Mouse (Mus musculus) megakaryocyte, embryonic 14.5 days (primary cell): Measurements from ENCODE around the gene Tsg101. TPM values are rescaled to one million over a fixed set of nuclear protein-coding genes. Genes with fewer than 3 reads are reported as not detected.

Source experiments
- H3K27me3 ChIP-seq: replicated peaks from 2 replicates; pipeline ENCODE3; 2012; ENCODE audit warnings: inconsistent platforms
- H3K36me3 ChIP-seq: replicated peaks from 2 replicates; pipeline ENCODE3; 2012; ENCODE audit warnings: low read length, inconsistent platforms, mixed read lengths
- H3K4me1 ChIP-seq: 2 replicates; pipeline ENCODE4 v1.6.1; 2012; ENCODE audit warnings: inconsistent platforms
- H3K4me3 ChIP-seq: replicated peaks from 2 replicates; pipeline ENCODE3; 2012; ENCODE audit warnings: moderate library complexity, mild to moderate bottlenecking, inconsistent platforms
- H3K9me3 ChIP-seq: 2 replicates; pipeline ENCODE4 v1.6.1; 2012; ENCODE audit warnings: inconsistent platforms
- FLI1 ChIP-seq: IDR thresholded peaks from 2 replicates; pipeline ENCODE4 v1.6.1; 2012; ENCODE audit warnings: low read length, inconsistent platforms, mixed read lengths
- GATA1 ChIP-seq: IDR thresholded peaks from 3 replicates; pipeline ENCODE4 v1.6.1; 2012; ENCODE audit warnings: mixed read lengths, low read length, inconsistent platforms, borderline replicate concordance
- polyA plus RNA-seq: library from polyadenylated mRNA; stranded (reverse); fragments of >175 nt; gene quantifications from 2 replicates; pipeline ENCODE4 v1.2.3, GENCODE M21; 2012; ENCODE audit warnings: low replicate concordance; ENCODE audit not compliant: insufficient read depth

Gene Tsg101
- polyA plus RNA-seq, 1 experiment, result 42.8 TPM

DNA sequence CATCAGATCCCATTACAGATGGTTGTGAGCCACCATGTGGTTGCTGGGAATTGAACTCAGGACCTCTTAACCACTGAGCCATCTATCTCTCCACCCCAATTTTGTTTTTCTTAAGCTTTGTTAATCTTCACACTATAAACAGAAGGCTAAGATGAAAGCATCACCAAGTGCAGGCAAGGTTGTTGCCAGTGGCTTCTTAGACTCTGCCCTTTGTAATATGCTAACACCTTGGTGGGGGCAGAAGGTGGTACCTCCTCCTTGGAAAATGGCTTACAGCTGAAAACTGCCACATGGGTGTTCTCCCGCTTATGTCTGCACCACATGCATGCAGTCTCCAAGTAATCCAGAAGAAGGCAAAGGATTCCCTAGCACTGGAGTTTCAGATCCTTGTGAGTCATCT, 67.1 kb downstream of the Tsg101 start:
- Histone ChIP-seq H3K9me3 (no peaks in the 10 kb centered on the region), H3K4me1 (peaks cover 71% of the 10 kb centered on the region), H3K36me3 (peaks cover 86% of the 10 kb centered on the region), H3K27me3 (no peaks in the 10 kb centered on the region), H3K4me3 (no peak overlapping the region)
- no peak for TF ChIP-seq GATA1
- no peak for TF ChIP-seq FLI1

DNA sequence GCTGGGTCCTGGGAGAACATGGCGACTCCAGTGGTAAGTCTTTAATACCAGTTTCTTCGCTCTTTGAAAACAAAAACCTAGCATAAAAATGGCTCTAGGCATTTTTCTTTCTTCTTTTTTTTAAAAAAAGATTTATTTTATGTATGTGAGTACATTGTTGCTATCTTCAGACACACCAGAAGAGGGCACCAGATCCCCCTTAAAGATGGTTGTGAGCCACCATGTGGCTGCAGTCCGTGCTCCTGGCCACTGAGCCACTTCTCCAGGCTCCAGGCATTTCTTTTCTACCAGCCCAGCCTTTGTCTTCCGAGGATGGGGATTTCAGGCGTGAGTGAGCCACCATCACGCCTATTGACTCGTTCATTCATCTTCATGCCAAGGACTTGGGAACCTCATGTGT, 68.7 kb downstream of the Tsg101 start:
- no peak overlapping the region for H3K4me3 ChIP-seq
- no peaks in the 10 kb centered on the region for H3K27me3 ChIP-seq
- no peak for TF ChIP-seq GATA1
- TF ChIP-seq FLI1, result no peak
- peaks cover 93% of the 10 kb centered on the region for H3K36me3 ChIP-seq
- H3K9me3 ChIP-seq, result no peaks in the 10 kb centered on the region
- peaks cover 79% of the 10 kb centered on the region for H3K4me1 ChIP-seq

DNA sequence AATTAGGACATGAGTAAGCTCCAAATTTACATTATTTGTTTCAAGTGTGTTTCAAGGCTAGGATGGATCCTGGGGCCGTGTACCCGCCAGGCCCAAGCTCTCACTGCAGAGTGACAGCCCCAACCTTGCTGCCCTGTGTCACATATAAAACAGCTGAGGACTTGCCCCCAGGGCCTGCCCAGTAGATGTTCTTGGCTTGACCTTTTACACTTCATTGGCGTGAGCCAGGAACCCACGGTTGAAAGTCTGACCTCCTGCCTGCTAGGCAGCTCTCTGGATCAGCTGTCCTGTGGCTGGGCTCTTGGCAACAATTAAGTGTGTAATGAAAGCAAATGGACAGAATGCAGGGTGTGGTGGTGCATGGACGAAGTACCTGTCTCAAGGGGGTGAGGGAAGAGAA, 70.5 kb downstream of the Tsg101 start:
- TF ChIP-seq GATA1 (no peak), FLI1 (no peak)
- H3K4me1 ChIP-seq, result peaks cover 76% of the 10 kb centered on the region
- H3K36me3 ChIP-seq, result peaks cover 77% of the 10 kb centered on the region
- H3K4me3 ChIP-seq, result peak overlapping the region; percentile 53
- H3K27me3 ChIP-seq, result no peaks in the 10 kb centered on the region
- H3K9me3 ChIP-seq, result no peaks in the 10 kb centered on the region

DNA sequence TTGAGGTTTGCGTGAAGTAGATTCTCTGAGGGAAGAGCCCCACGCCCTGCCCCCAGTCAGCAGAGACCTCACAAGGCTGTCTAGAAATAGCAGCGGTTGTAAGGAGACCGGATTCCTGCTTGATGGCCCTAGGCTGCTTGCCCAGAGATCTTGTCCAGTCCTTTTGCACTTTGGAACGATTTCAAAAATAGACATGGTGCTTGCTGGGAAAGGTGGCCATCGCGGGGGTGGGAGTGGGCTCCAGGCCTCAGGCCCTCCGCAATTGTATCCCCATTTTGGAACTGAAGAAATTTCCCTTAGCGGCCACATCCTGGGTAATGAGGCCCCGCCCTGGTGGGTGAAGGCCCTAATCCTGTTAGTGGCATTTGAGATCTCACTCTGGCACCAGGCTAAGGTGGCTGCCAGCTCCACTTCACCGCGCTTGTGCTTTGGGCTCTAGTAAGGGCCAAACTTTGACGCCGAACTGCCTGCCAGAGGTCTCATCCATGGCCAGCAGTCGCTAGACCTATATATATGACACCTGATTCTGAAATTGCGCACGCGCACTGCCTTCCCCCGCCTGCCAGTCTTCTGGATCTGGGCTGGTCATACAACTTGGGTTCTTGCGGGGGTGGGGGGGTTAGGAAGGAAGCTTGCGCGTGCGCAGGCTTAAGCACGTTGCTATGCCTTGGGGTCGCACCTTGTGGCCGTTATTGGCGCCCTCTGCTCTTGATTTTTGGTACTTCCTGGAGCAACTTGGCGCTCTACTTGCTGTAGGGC, 73.1 kb downstream of the Tsg101 start:
- H3K4me1 ChIP-seq, result peaks cover 84% of the 10 kb centered on the region
- peaks cover 53% of the 10 kb centered on the region for H3K36me3 ChIP-seq
- H3K27me3 ChIP-seq, result no peaks in the 10 kb centered on the region
- TF ChIP-seq FLI1 (no peak), GATA1 (no peak)
- peak overlapping the region; percentile 98 for H3K4me3 ChIP-seq
- H3K9me3 ChIP-seq, result no peaks in the 10 kb centered on the region

DNA sequence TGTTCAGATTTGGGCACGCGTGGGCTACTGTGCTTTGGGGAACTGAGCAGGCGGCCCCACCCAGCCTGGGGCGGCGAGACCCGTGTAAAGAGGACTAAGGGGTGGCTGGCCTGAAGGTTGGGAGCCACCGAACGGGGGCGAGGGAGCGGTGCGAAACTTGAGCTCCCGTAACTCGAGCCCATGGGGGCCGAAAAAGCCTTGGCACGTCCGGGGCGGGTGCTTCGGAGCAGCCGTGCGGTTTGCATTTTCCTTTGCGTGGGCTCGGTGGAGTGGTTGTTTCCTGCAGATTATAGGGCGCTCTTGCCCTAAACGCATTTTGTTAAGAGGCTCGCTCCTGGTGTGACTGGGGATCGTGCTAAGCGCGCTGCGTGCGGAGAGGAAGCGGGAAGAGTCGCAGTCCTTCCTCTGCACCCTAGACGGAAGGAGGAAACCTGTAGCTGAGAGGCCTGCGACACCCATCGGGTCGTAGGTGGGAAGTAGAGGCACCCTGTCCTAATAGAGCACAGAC, 73.7 kb downstream of the Tsg101 start:
- H3K4me1 ChIP-seq, result peaks cover 84% of the 10 kb centered on the region
- peaks cover 46% of the 10 kb centered on the region for H3K36me3 ChIP-seq
- H3K9me3 ChIP-seq, result no peaks in the 10 kb centered on the region
- H3K27me3 ChIP-seq, result no peaks in the 10 kb centered on the region
- peak overlapping the region; percentile 98 for H3K4me3 ChIP-seq
- TF ChIP-seq FLI1, result no peak
- no peak for TF ChIP-seq GATA1

DNA sequence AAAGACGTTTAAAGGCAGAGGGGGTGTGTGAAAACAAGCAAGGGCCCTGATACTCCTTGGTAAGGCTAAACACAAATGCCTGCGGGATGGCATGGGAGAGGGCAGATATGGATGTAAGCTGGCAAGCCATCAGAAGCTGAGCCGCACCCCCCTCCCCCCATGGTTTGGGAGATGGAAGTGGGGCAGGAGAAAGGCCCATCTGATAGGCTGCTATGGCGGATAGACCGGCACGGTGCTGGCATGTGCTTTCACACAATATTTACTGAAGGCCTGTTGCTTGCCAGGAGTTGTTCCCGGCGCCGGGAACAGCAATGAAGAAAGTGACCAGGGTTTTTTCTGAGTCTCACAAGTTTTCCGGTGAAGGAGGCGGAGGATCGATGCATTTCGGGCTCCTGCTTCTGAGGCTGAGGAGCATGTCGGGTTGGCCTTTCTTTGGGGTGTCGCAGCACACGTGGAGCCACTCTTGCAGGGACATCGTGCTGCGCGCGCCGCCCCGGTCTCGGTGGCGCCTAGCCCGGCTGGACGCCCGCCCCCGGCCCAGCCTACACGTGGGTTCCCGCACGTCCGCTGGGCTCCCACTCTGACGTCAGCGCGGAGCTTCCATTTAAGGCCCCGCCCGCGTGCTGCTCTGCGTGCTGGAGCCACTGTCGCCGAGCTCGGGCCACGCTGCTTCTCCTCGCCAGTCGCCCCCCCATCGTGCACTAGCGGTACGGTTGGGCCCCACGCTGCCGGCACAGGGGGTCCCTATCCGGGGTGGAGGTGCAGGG, 74.4 kb downstream of the Tsg101 start:
- Histone ChIP-seq H3K9me3 (no peaks in the 10 kb centered on the region), H3K36me3 (peaks cover 41% of the 10 kb centered on the region), H3K4me1 (peaks cover 86% of the 10 kb centered on the region), H3K4me3 (peak overlapping the region; percentile 98), H3K27me3 (no peaks in the 10 kb centered on the region)
- TF ChIP-seq GATA1, result no peak
- no peak for TF ChIP-seq FLI1

DNA sequence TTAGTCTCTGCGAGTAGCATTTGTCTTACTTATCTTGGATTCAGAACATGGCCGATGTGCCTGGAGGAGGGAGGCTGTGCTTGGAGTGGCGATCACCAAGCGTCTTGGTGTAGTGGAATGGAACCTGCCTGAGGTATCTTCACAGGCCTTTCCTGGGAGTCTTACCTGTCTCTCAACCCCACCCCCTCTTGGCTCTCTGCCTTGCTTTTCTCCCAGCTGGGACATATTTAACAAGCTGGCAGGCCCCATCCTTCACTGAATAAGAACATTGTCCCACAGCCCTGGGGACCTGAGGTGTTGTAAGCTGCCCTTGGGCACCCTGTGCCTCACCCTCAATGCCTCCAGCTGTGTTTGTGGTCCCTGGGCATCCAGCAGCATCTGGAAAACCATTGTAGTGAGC, 76.2 kb downstream of the Tsg101 start:
- Histone ChIP-seq H3K9me3 (no peaks in the 10 kb centered on the region), H3K27me3 (no peaks in the 10 kb centered on the region), H3K4me3 (no peak overlapping the region), H3K4me1 (peaks cover 87% of the 10 kb centered on the region), H3K36me3 (peaks cover 23% of the 10 kb centered on the region)
- TF ChIP-seq GATA1 (no peak), FLI1 (no peak)

DNA sequence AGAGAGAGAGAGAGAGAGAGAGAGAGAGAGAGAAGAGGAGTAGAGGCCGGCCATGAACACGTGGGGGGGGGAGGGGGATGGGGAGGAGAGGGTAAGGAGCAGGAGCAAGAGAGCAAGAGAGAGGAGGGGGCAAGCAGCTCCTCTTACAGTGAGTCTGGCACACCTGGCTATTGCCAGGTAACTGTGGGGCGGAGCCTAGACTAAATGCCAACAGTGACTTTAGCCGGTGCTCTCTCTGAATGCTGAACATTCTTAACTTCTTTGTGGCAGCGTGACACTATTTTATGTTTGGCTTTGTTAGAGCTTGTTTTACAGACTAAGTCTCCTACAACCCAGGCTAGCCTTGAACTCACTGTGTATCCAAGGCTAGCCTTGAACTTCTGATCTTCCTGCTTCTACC, 77.5 kb downstream of the Tsg101 start:
- Histone ChIP-seq H3K27me3 (no peaks in the 10 kb centered on the region), H3K36me3 (peaks cover 10% of the 10 kb centered on the region), H3K4me1 (peaks cover 89% of the 10 kb centered on the region), H3K4me3 (no peak overlapping the region), H3K9me3 (no peaks in the 10 kb centered on the region)
- TF ChIP-seq FLI1 (no peak), GATA1 (no peak)

DNA sequence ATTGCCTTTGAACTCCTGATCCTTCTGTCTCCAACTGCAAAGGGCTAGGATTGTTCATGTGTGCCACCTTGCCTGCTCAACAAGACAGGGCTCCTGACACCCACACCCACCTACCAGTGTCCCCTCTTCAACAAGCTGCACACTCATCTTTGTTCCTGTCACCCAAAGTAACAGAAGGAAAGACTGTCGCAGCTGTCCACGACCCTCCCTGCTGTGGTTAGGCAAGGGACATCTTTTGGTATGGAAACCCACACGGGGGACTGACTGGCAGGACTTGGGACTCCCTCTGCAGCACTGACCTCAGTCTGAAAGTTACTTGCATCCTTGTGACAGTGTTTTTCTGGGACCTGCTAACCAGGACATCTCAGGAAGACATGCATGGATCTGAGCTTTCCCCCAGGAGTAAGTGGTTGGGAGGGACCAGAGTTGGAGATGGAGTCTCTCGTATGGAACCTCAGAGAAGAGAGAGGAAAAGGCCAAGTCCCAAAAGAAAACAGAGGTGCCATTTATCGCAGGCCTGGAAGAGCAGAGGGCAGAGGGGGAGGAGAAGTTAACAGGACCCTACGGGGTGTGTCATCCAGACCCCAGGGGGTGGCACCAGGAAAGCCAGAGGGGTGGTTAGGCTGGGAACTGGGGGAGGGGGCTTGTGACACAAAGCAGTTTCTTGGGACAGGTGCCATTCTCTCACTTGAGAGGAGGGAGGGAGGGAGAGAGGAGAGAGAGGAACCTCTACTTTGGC, 78.8 kb downstream of the Tsg101 start, which contains the start of gene Ldha:
Gene Ldha (plus strand): TSS at position 689 of the 739 bp plus-strand sequence.
- Histone ChIP-seq H3K4me1 (peaks cover 96% of the 10 kb centered on the region), H3K4me3 (peak within 1 kb of the TSS; percentile 59), H3K27me3 (no peaks in the 10 kb centered on the region), H3K36me3 (peaks cover 2% of the 10 kb centered on the region), H3K9me3 (no peaks in the 10 kb centered on the region)
- no peak for TF ChIP-seq FLI1
- TF ChIP-seq GATA1, result no peak
